Mouse (Mus musculus): ENCODE measurements around the gene Cutc.
A peak's percentile ranks its signal among the peaks of the same experiment; 100 is the strongest.

Cutc gene

DNA sequence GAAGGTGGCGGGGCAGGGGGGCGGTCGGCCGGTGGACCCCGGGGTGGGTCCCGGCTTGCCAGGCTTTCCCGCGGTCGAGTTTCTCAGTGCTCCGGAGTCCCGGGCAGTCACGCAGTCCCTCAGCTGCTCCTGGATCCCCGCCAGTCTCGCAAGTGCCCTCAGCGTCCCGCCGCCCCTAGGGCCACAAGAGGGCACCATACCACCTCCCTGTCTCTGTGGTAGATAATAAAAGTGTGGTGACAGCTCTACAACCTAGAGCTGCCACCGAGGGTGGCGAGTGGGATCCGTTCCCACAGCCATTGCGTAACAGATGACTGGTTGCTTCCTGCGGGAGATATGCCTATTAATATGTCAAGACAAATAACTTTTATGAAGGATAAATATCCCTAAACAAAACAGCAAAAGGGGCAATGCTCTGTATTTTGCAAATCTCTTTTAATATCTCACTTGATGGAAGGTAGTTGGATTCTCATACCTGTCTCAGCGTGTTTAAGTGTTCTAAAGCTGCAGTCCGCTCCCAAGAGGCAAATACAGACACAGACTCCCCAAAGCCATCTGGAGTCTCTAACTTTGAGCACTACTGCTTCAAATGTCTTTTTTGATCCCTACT is 535 bp downstream of the Cutc start:
- peak; percentile 92 for DNase-seq (ENCODE audit: low read depth, low spot score)

DNA sequence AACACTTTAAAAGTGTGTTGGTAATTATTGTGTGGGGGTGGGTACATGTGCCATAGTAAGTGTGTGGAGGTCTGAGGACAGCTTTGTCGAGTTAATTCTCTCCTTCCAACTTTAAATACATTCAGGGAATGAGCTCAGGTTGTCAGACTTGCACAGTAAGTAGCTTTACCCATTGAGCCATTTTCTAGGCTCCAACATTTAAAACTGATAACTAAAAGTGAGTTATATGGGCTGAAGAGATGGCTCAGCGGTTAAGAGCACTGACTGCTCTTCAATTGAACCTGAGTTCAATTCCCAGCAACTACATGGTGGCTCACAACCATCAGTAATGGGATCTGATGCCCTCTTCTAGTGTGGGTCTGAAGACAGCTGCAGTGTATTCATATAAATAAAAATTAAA is 1.4 kb downstream of the Cutc start:
- DNase-seq (ENCODE audit: low read depth, low spot score), result no peak

DNA sequence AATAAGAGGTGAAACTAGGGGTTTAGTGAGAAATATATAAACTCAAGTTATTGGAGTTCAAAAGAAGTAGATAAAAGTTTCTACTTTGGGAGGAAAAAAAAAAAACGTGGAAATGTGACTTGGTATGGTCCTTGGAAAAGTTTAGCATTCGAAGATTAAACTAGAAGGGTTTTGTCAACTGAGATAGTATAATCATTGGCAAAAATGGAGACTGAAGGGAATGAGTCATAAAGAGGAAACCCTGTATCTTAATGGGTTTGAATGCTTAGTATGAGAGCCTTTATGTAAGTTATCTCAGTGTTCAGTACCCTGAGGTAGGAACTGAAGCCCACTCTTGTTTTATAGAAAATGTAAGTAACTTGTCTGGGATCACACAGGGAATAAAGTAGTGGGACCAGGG is 2.1 kb downstream of the Cutc start:
- DNase-seq (ENCODE audit: low read depth, low spot score), result no peak

DNA sequence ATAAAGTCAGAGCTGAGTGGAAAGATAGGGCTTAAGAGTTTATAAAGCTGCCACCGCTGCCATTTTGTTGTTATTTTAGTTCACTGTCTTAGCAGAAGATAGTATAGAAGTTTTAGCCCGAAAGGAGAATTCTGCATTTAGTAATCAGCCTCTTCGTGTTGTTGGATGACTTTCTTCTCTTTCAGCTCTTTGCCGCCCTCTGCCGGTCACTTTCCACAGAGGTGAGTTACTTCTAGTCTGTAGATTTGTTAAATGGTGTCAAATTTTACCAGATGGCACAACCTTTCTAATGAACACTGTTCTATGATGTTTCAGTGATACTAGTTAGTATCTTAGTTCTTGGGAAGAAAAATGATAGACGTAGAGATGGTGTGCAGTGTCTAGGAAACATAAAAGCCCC is 7.7 kb downstream of the Cutc start:
- DNase-seq (ENCODE audit: low read depth, low spot score), result peak; percentile 85

DNA sequence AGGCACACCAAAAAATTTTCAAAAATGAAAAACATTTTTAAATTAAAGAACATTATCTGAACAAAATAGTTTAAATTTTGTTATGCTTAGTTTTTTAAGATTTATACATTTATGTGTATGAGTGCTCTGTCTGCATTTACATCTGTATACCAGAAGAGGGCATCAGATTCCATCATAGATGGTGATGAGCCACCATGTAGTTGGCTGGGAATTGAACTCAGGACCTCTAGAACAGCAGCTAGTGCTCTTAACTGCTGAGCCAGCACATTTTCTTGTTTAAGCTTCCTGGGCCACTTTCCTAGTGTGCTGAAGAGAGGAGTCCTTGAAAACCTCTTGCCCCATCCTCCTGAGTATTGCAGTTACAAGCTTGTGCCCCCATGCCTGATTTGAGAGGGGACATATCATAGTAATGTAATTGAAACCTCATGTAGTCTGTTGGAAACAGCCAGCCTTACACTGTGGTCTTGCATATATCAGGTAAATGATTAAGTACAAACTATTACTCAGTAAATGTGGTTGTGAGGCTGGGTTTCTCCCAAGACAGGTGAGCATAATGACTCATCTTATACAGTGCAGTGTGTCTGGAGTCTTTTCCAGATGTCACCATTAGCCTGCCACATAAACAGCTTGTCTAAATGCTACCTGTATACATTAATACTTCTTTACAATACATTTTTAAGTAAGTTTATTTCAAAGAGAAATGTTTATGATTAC is 8.9 kb downstream of the Cutc start:
- peak; percentile 30 for DNase-seq (ENCODE audit: low read depth, low spot score)

DNA sequence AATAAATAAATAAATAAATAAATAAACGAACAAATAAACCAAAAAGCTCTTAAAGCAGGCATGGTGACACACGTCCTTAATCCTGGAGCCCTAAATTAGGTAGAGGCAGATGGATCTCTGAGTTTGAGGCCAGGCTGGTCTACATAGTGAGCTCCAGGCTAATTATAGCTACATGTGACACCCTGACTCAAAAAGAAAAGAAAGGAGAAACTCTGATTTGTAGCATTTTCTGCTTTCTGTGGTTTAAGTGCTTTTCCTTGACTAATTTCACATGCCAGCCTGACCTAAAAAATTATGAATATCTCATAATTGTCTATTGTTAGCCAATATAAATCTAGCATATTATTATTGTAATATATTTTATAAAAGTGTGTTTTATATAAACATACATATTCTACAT is 9.6 kb downstream of the Cutc start:
- DNase-seq (ENCODE audit: low read depth, low spot score), result no peak

DNA sequence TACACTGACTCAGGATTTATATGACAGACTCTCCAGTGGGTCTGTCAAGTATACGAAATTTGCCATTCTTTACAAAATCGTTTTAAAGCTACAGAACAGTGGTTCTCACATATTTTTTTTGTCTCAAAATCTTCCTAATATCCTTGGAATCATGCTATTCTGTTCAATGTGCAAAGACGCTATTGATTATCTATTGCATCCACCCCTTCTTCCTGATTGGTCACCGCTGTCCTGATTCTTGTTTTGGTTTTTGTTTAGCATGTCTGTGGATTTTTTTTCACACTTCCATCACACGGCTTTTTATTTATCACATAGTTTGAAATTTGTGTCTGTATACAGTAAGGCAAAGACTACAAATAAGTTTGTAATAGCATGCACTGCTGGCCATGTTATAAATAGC is 13.7 kb downstream of the Cutc start:
- no peak for DNase-seq (ENCODE audit: low read depth, low spot score)

DNA sequence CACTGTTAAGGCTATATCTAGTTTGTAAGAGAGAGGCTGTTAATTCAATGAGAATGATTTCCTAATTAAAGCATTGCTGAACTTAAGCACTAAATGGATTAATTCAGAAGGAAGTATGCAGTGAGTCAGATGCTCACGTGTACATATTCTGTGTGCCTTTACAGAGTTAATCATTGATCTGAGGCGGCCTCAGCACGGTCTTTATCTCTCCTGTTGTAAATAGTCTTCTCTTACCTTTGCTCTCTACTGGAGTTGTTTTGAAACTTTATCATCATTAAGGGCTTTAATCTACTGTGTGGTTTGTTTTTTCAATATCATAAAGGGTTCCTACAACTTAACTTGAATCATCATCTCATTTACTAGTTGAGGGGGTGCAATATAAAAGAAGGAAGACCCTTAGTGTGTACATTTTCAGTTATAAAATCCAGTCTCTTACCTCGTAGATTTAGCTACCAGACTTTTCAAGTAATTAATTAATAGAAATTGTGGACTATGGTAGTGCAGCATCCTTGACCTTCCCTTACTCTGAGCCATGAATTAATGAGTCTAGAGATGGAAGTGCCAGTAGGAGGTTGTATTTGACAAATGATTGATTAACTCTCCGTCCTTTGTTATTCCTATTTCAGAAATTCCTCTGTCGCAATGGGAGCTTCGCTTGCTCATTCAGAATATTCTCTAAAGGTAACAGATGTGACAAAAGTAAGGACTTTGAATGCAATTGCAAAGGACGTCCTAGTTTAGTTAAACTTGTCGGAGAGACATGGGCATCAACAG is 14.9 kb downstream of the Cutc start:
- peak; percentile 20 for DNase-seq (ENCODE audit: low read depth, low spot score)

DNA sequence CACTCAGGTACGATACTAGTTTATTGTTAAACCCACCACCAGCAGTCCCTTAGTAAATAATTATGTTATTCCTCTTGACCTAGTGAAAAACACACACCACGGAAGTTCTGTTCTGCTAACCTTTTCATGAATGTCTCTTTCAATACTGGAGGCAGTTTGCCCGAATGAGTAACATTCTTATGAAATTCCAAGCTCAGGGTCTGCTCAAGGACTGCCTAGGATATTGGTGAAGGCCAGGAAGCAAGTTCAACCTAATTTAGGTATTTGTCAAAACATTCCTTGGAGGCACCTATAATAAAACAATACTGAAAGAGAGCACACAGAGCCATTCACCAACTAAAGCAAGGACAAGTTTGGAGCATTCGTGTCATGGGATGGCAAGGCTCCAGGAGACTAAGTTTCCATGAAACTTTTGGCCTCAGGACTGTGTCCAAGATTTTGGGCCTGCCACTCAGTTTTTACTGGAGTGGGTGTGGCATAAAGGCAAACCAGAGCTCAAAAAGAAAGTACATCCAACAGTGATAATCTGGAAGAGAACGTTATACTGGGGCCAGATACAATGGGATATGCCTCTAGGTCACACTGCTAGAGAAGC is 16.7 kb downstream of the Cutc start:
- no peak for DNase-seq (ENCODE audit: low read depth, low spot score)

DNA sequence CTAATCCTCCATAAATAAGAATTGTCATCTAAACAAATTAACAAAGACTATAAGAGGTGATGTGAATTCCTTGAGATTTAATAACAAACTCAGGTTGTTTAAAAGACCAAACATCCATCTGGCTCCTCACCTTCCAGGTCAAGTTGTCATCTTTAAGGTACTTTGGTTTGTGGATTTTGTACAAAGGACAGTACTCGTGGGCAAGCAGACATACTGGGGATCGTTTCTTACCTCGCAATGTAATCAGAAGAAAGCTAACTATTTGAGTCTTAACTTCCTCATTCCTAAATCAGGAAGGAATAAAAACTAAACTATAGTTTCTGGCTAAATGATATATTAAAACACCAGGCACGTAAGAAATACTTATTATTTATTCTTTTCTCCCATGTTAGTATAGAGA is 17.8 kb downstream of the Cutc start:
- DNase-seq (ENCODE audit: low read depth, low spot score), result no peak

DNA sequence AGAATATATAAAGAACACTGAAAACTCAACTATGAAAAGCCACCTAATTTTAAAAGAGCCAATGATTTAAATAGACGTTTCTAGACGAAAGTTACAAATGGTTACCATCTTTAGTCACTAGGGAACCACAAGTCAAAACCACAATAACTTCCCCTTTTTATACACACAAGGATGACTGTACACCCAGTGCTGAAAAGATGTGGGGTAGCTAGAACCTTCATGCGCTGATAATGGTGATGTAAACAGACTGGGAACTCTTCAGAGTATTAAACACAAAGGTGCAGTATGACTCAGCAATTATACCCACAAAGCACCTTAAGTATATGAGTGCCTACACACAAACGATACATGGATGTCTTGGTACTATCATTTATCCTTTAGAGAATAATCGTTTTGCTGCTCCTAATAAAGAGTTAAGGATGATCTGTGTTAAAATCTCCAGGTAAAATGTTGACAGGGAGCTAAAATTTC is 18.7 kb downstream of the Cutc start:
- no peak for DNase-seq (ENCODE audit: low read depth, low spot score)

DNA sequence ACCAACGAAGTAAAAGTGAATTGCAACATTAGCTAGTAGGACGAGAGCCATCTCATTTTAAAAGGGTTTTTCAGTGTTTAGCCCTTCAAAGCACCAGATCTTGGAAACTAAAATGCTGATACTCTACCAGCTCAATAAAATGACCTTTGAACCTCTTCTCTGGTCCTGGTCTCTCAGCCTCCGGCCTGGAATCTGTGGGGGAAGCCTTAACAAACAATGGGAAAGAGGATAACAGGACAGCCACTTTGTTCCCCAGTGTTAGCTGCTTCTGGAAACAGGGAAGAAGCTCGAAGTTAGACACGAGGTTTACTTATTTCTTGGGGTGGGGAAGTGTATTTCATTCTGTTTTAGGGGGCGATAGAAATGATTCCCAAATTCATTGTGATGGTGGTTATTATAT is 19.5 kb downstream of the Cutc start:
- no peak for DNase-seq (ENCODE audit: low read depth, low spot score)

DNA sequence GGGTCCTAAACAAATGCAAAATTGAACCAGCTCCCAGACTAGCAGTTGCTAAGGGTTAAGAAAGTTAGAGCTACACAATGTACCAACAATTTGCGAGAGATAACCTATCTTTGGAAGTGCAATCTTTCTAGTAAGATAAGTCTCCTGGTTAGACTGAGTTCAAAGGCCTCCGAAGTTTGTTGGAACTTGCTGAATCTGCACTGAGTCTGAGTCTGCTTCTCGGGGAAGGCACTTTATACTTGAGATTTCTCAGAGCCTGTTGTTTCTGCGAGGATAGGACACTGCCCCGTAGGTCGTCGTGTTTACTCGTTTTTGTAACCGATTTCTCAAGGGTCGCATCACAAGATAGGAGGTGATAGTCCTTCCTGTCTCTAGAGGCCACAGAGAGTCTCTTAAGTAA is 22.6 kb downstream of the Cutc start:
- DNase-seq (ENCODE audit: low read depth, low spot score), result no peak

DNA sequence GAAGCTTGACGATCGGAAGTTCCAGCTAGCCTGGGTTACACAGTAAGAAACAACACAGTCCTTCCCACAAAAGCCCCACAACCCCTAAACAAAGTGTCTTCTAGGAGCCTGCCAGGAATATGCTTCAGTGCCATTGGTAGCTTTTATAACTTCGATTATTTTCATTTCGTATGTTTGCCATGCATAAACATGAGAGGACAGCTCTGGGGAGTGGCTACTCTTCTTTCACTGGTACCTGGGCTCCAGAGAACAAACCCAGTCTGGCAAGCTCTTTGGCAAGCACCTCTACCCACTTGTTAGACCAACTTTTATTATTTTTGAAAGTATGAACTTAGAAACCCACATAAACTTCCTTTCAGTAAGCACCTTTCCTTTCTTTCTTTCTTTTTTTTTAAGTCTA is 23.8 kb downstream of the Cutc start:
- no peak for DNase-seq (ENCODE audit: low read depth, low spot score)

DNA sequence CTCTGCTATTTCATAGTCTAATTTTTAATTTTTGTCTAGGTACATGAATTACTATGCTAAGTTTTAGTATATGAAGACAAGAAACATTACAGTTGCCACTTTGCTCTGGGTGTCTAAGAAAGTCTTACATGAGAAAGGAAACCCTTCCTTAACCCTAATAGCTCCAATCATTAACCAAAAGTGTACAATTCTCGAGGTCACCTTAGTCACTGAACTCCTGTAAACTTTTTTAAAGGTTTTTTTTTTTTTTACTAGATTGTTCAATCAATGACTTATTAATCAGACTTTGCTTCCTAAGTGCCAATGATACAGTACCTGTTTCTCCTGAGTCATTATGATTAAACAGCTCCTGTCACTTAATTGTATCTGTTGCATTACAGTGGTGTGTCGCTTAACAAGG is 24.5 kb downstream of the Cutc start:
- no peak for DNase-seq (ENCODE audit: low read depth, low spot score)

DNA sequence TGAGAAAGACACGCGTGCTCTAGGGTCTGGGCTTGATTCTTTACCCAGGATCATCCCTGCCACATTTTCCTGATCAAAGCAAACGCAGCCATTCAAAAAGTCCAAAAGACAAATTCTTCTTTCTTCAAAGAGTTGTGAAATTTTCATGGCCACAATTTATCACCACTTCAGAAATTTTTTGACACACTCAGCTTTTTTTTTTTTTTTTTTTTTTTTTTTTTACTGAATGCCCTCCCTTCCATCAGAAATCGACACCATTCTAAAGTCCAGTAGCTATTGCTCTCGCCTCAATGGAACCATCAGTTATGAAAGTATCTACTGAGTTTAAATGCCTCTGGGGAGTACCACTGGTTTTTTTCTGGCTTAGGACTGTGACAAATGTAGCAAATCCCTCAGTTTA is 27.6 kb downstream of the Cutc start:
- no peak for DNase-seq (ENCODE audit: low read depth, low spot score)

DNA sequence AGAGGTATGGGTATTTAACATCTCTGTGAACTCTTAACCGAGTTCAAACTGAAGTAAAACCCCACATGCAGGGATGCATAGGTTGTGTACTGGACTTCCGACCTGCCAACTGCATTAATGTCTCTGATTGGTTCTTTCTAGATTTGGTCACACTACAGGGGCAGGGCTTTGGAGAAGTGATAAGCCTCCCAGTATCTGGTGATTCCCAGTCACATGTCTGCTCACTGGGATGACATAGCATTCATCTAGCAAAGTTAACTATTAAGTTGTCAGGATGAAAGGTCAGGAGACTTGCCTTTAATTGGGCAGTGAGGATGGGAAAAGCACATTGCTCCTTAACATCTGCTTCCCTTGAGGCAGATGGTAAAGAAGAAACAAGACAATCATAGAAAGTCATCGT is 29.2 kb downstream of the Cutc start, which contains the start of gene Abcc2:
Gene Abcc2, plus strand, starts transcription at position 213 of the 400 bp plus-strand sequence.
- no peak for DNase-seq (ENCODE audit: low read depth, low spot score)

DNA sequence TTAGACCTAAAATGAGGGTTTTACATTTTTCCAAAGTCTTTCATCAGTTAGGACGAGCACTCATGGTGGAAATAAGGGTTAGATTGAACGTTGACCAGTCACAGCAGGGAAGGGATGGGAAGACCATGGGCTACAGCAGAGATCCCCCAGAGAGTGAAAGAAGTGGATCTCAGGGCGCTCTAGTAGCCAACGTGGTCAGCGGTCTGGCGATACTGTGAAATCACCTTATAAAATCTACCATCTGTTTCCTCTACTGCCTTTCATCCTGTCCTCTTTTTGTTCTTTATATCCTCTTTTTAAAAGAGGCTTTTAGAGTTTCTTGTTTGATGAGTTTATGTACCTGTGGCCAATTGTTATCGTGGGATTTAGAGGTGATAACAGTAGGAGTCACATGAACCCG is 32.0 kb downstream of the Cutc start:
- no peak for DNase-seq (ENCODE audit: low read depth, low spot score)

DNA sequence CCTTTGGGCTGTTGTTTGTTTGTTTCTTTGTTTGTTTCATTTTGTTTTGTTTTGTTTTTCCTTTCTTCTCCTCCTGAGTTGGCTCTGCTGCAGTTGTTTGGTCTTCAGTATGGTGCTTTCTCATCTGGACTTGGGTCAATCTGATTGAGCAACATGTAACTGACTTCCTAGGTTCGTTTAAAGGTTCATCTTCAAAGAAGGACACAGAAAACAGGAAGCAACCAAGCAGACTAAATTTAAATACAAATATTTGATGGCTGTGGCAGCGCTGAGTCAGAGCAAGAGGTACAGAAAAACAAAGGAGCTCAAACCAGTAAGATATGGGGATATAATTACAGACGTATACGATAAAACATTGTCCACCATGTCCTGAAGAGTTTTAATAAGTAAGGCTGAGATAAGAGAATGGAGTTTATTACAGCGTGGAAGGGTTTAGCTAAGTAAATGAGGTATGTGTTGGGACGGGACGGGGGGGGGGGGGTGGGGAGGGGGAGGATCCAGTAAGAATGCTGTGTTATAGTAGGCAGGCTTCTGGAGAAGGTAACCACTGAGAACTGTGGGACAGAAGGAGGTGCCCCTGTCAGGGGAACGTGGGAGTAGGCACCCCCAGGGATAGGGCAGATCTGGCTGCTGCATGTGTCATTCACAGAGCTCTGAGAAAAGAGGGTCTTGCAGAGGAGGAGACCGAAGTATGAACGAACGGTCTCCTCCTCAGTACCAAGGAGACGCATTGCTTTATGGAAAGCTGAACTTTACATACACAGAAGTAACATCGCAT is 33.6 kb downstream of the Cutc start:
- no peak for DNase-seq (ENCODE audit: low read depth, low spot score)

DNA sequence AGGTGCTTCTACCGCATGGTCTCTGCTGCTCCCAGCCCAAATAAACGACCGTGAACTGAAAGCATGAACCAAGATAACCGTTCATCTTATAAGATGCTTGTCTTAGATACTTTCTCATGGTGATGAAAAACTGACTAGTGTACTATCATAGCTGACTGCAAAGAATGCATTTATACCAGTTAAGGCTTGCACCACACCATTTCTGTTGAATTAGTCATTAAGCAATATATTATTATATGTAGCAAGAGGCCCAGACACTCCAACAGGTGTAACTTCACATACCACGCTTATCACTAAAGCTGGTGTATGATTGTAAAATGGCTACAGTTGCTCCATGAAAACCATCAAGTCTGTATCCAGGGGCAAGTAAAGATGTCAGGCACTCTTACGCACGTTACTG is 37.0 kb downstream of the Cutc start:
- DNase-seq (ENCODE audit: low read depth, low spot score), result no peak

DNA sequence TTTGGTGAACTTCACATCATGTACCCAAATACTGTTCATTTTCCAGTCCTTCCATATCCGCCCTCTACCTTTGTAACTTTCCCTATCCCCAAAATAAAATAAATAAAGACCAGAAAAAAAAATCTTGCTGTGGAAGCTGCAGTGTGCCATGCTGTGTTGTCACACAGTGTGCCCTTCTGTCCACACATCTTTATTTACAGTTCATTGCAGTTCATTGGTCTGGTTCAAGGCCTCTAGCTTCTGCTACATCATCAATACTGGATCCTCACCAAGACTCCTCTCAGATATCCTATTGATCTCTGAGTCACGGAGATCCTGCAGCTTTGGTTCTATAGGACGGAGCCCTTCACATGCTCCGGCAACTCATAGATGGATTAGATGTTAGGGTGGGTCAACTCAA is 39.7 kb downstream of the Cutc start:
- DNase-seq (ENCODE audit: low read depth, low spot score), result no peak

DNA sequence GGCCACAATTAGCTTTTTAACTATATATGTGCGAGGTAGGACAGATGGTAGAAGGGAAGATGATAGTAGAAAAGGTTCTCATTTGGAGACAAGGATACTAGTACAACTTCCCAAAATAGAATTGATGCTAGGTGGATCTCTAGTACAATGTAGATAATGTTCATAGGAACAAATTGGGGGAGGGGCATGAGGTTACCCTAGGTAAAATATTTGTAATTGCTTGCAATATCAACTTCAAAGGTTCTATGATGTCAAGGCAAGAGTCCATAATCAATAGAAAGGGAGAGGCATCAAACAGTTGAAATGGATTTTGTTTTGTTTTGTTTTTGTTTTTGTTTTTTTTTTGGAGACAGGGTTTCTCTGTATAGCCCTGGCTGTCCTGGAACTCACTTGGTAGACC is 41.2 kb downstream of the Cutc start:
- DNase-seq (ENCODE audit: low read depth, low spot score), result no peak

Measured in ZHBTc4 (cell line).